ENCODE assay signal across 7 mouse cellular contexts in the genomic region with DNA sequence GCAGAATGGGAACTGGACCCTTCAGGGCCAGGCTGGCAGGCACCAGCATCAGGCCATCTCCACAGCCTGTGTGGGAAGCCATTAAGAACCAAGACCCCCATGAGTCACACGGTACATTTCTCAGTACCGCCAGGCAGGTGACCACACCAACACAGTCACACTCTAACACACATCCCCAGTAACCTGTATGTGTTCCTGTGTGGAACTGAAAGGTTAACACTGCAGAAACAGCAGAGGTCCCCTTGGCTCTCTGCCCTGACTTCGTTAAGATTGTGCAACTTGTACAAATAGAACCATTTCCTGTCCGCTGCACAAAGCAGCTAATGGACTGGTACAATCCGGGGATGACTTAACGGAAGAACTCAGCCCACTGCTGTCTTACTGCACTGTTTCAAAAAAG. TPM values are rescaled to one million over a fixed set of nuclear protein-coding genes. Genes with fewer than 3 reads are reported as not detected.
DNase-seq lines count a peak whose midpoint lies in the region; ATAC-seq and TF ChIP-seq lines count a peak whose summit lies in the region.

No protein-coding gene starts in this region.

- peaks cover 40% of the 10 kb centered on the region for H3K4me1 ChIP-seq in brown adipose tissue, adult 24 weeks (ENCODE audit: control insufficient read depth, insufficient read depth, insufficient read length, low read length)
- peaks cover 76% of the 10 kb centered on the region for H3K4me1 ChIP-seq in heart, embryonic 12.5 days (replicated peaks)
- no peaks in the 10 kb centered on the region for H3K4me1 ChIP-seq in midbrain, postnatal 0 days (ENCODE audit: insufficient read depth, low read length)

- 47% methylated on average over 6 of the region's 6 CpGs for WGBS in heart, embryonic 12.5 days
- WGBS in midbrain, postnatal 0 days = 79% methylated on average over 6 of the region's 6 CpGs

- H3K4me3 ChIP-seq in brown adipose tissue, adult 24 weeks (ENCODE audit: insufficient read depth, low read depth, low read length) = 0 out of 2 replicates have a peak overlapping the region, but pooled peaks have one; percentile 26
- H3K4me3 ChIP-seq in heart, embryonic 12.5 days = no peak overlapping the region
- no peak overlapping the region for H3K4me3 ChIP-seq in midbrain, postnatal 0 days (ENCODE audit: low read depth, low read length)

- H3K27ac ChIP-seq in brown adipose tissue, adult 24 weeks (replicated peaks; ENCODE audit: low read depth, low read length) = peak overlapping the region; percentile 56
- peak overlapping the region; percentile 86 for H3K27ac ChIP-seq in heart, embryonic 12.5 days (ENCODE audit: poor library complexity, severe bottlenecking)
- no peak overlapping the region for H3K27ac ChIP-seq in midbrain, postnatal 0 days (ENCODE audit: low read depth, low read length)

- no peak for TF ChIP-seq CTCF in midbrain, postnatal 0 days (IDR thresholded peaks at IDR 0.05)

- H3K9me3 ChIP-seq in heart, embryonic 12.5 days (replicated peaks) = no peaks in the 10 kb centered on the region
- no peaks in the 10 kb centered on the region for H3K9me3 ChIP-seq in midbrain, postnatal 0 days (ENCODE audit: low read length)

- H3K27me3 ChIP-seq in heart, embryonic 12.5 days (replicated peaks) = no peaks in the 10 kb centered on the region
- H3K27me3 ChIP-seq in midbrain, postnatal 0 days (ENCODE audit: insufficient read depth, low read length) = no peaks in the 10 kb centered on the region

- peak overlapping the region; percentile 35; the same call in 1 of the 2 replicates for H3K9ac ChIP-seq in heart, embryonic 12.5 days
- H3K9ac ChIP-seq in midbrain, postnatal 0 days (replicated peaks; ENCODE audit: low read length, poor library complexity, severe bottlenecking) = no peak overlapping the region

- peak overlapping the region; percentile 43 for H3K4me2 ChIP-seq in heart, embryonic 12.5 days
- no peak overlapping the region for H3K4me2 ChIP-seq in midbrain, postnatal 0 days (ENCODE audit: low read depth, low read length, poor library complexity, severe bottlenecking)

- peak; percentile 64 for ATAC-seq in heart, embryonic 12.5 days (ENCODE audit: insufficient number of reproducible peaks, low FRiP score)
- no peak for ATAC-seq in midbrain, postnatal 0 days (ENCODE audit: low FRiP score)

- peak; percentile 63 to 65 for DNase-seq in right cerebral cortex, postnatal 10 days (ENCODE audit: low spot score in 2 of 2)
- DNase-seq in right cerebral cortex, adult 18-20 months = no peak
- DNase-seq in kidney, postnatal 25 days = peak; percentile 89 to 94
- DNase-seq in midbrain, postnatal 0 days (ENCODE audit: low spot score) = peak; percentile 70
- no peak for DNase-seq in thymus, postnatal 4 days

- H3K36me3 ChIP-seq in heart, embryonic 12.5 days = peaks cover 8% of the 10 kb centered on the region
- H3K36me3 ChIP-seq in midbrain, postnatal 0 days (ENCODE audit: insufficient read depth, low read length) = no peaks in the 10 kb centered on the region

RNA-seq across cellular contexts. Expression of a gene that starts 21.1 kb away (rescaled TPM):
- polyA plus RNA-seq in brown adipose tissue, adult 24 weeks (2012; ENCODE audit: insufficient read depth, insufficient read length, missing spikeins) = 6.4 and 13.2 TPM in 2 replicates
- 36.8 and 43.6 TPM in 2 replicates for polyA plus RNA-seq in heart, embryonic 12.5 days (2016; fragmentation: Nextera tagmentation; extraction: Ambion mirVana)
- 13.4 and 16.7 TPM in 2 replicates for total RNA-seq in midbrain, postnatal 0 days (2014; rRNA removed)
- 5.1 and 7.6 TPM in 2 replicates for polyA plus RNA-seq in midbrain, postnatal 0 days (2015; fragmentation: Nextera tagmentation; extraction: Ambion mirVana)

Comparison
In these comparisons a context has a peak if more than half of its experiments do, and no peak if none do; other contexts are left out.
1. DNase-seq: peak in right cerebral cortex, postnatal 10 days (2 of 2), kidney, postnatal 25 days (2 of 2) and midbrain, postnatal 0 days (single experiment); none in right cerebral cortex, adult 18-20 months (single experiment) and thymus, postnatal 4 days (single experiment).